Mouse (Mus musculus) heart, postnatal 0 days (tissue): ENCODE data around the gene Tnnt3. TPM values are rescaled to one million over a fixed set of nuclear protein-coding genes. Genes with fewer than 3 reads are reported as not detected.

ENCODE experiments used
- ATAC-seq: fragments of 200-750 bp; cut with Nextera tagmentation; 2 replicates; pipeline ENCODE4 v1.8.0; 2017; ENCODE audit warnings: low read depth, moderate number of reproducible peaks, moderate library complexity; ENCODE audit not compliant: insufficient read depth
- DNase-seq: peaks from one replicate; pipeline ENCODE4 v3.0.0-alpha.2; 2016; ENCODE audit warnings: low spot score
- H3K27ac ChIP-seq: fragments of 300-500 bp; sonication (generic); 2 replicates; pipeline ENCODE4 v1.5.1; 2014; ENCODE audit warnings: low read depth, mild to moderate bottlenecking
- H3K27me3 ChIP-seq: fragments of 300-500 bp; sonication (generic); 2 replicates; pipeline ENCODE4 v1.6.1; 2014; ENCODE audit warnings: low read length, mixed read lengths; ENCODE audit not compliant: control insufficient read depth, insufficient read depth
- H3K36me3 ChIP-seq: fragments of 300-500 bp; sonication (generic); replicated peaks from 2 replicates; pipeline ENCODE4 v1.6.1; 2014; ENCODE audit warnings: low read length, mixed read lengths; ENCODE audit not compliant: control insufficient read depth, insufficient read depth
- H3K4me1 ChIP-seq: fragments of 300-500 bp; sonication (generic); 2 replicates; pipeline ENCODE4 v1.6.1; 2014; ENCODE audit warnings: antibody characterized with exemption; ENCODE audit not compliant: control insufficient read depth, insufficient read depth
- H3K4me2 ChIP-seq: fragments of 300-500 bp; sonication (generic); 2 replicates; pipeline ENCODE4 v1.6.1; 2014; ENCODE audit warnings: low read depth, mild to moderate bottlenecking, low read length, moderate library complexity
- H3K4me3 ChIP-seq: fragments of 300-500 bp; sonication (generic); 2 replicates; pipeline ENCODE4 v1.5.1; 2014; ENCODE audit warnings: low read depth, low read length
- H3K9ac ChIP-seq: fragments of 300-500 bp; sonication (generic); replicated peaks from 2 replicates; pipeline ENCODE4 v1.6.1; 2014; ENCODE audit warnings: low read depth, low read length, mixed read lengths
- H3K9me3 ChIP-seq: fragments of 300-500 bp; sonication (generic); replicated peaks from 2 replicates; pipeline ENCODE4 v1.6.1; 2016; ENCODE audit warnings: low read length; ENCODE audit not compliant: control insufficient read depth
- CTCF ChIP-seq: IDR thresholded peaks from 2 replicates; pipeline ENCODE4 v1.5.1; 2016; ENCODE audit warnings: antibody characterized with exemption, control low read depth, low read depth
- EP300 ChIP-seq: IDR thresholded peaks from 2 replicates; pipeline ENCODE4 v1.6.1; 2016; ENCODE audit warnings: antibody characterized with exemption, low read depth
- WGBS: fragments of 180-500 bp; shearing (Covaris S2); extraction: QIAGEN DNeasy Blood & Tissue Kit; methylation state at CpG from one replicate; pipeline ENCODE4 v1.1.7; 2014; 5-methylcytosine and 5-hydroxymethylcytosine counted together
- polyA plus RNA-seq: library from polyadenylated mRNA; unstranded; fragments of >200 nt; fragmentation: Nextera tagmentation; extraction: Ambion mirVana; gene quantifications from 2 replicates; pipeline ENCODE4 v1.2.1, GENCODE M21; 2015
- total RNA-seq: library from RNA; depleted of rRNA; stranded (reverse); fragments of >200 nt; gene quantifications from 2 replicates; pipeline ENCODE4 v1.2.3, GENCODE M21; 2014; ENCODE audit warnings: low replicate concordance

Gene Tnnt3
- total and polyA plus RNA-seq, 2 experiments from 2014 or later, result 0.73 to 2.5 TPM

DNA sequence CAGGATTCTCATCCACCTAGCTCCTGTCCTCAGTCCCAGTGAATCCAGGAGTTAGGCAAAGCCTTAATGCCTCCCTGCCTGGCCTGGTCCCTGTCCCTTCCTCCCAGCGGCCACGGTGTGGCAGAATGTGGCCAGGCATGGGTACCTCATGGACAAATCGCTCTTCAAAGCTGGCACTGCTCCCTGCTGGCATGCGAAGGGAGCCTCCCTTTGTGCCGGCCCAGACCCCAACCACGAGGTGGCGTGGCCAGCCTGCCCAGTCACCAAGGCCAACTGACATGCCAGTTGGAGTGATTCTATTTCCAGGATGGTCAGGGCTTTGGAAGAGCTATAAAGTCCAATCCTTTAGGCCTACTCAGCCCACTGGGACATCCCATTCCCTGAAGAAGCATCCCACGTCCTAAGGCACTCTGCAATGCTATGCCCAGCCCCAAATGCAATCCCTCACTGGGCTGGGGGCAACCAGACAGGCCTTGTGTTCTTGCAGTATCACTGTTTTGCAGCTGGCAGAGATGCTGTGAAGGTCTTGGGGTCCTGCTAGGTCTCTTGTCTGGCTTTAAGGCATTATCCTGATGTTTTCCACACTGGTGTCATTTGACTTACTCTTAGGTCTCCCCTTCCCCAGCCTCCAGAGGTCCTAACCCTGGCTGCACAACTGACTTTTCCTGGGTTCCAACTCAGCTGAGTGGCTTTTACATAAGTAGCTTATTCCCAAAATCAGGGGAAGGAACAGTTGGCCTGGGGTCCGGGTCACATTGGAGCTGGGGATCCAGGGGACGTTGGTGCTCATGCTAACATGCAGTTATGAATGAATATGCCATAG is 51.5 kb downstream of the Tnnt3 start:
- H3K9me3 ChIP-seq, result no peaks in the 10 kb centered on the region
- H3K27me3 ChIP-seq, result no peaks in the 10 kb centered on the region
- no peaks in the 10 kb centered on the region for H3K36me3 ChIP-seq
- TF ChIP-seq CTCF (peak; percentile 83), EP300 (no peak)
- H3K4me3 ChIP-seq, result no peak overlapping the region
- no peak overlapping the region for H3K4me2 ChIP-seq
- 65% methylated on average over 10 of the region's 10 CpGs for WGBS
- ATAC-seq (peak; percentile 82), DNase-seq (peak; percentile 71)
- H3K9ac ChIP-seq, result no peak overlapping the region
- H3K4me1 ChIP-seq, result peaks cover 17% of the 10 kb centered on the region; the same call in 1 of the 2 replicates
- H3K27ac ChIP-seq, result no peak overlapping the region

DNA sequence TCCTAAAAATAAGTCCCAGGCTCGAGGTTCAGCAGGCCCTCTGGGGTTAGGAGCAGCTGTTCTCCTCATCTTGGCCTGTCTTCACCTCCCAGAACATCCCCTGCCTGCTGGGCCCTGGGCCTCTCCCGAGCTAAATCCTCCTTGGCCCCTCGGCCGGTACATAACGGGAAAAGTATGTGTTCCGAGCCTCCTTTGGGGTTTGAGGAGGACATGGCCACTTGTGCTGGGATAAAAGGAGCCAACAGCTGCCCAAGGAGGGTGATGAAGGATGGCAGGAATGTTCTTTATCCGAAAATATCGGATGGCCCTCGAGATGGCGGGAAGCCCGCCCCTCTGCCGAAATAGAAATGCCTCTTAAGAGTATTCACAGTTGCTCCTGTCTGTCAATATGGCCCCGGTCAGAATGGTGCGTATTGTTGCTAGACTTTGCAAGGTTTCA is 52.3 kb downstream of the Tnnt3 start:
- ATAC-seq (no peak), DNase-seq (no peak)
- H3K9ac ChIP-seq, result no peak overlapping the region
- no peak overlapping the region for H3K4me2 ChIP-seq
- H3K27ac ChIP-seq, result no peak overlapping the region
- H3K4me3 ChIP-seq, result no peak overlapping the region
- TF ChIP-seq CTCF, result no peak
- no peak for TF ChIP-seq EP300
- H3K9me3 ChIP-seq, result no peaks in the 10 kb centered on the region
- H3K36me3 ChIP-seq, result no peaks in the 10 kb centered on the region
- H3K4me1 ChIP-seq, result peaks cover 17% of the 10 kb centered on the region; the same call in 1 of the 2 replicates
- WGBS, result 41% methylated on average over 14 of the region's 14 CpGs
- H3K27me3 ChIP-seq, result no peaks in the 10 kb centered on the region

DNA sequence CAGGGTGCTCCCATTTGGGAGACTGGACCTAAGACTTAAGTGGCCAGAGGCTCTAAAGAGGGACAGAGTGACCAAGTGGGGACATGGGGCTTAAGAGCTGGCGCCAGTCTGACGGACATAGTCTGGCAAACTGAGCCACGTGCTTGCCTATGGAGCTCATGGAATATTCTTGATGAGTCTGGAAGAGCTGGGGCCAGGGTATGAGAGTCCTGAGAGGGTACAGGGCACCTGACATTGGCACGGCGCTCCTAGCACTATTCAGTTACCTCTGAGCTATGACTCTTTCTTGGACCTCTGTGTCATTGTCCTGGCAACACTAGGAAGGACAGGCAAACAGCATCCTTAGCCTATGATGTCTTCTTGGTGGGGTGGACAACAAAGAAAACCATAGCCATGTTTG is 53.1 kb downstream of the Tnnt3 start:
- H3K36me3 ChIP-seq, result no peaks in the 10 kb centered on the region
- no peak for DNase-seq
- no peaks in the 10 kb centered on the region for H3K27me3 ChIP-seq
- H3K4me1 ChIP-seq, result peaks cover 17% of the 10 kb centered on the region; the same call in 1 of the 2 replicates
- no peak overlapping the region for H3K4me2 ChIP-seq
- no peak for ATAC-seq
- no peak overlapping the region for H3K27ac ChIP-seq
- 90% methylated on average over 5 of the region's 5 CpGs for WGBS
- H3K4me3 ChIP-seq, result no peak overlapping the region
- TF ChIP-seq EP300 (no peak), CTCF (no peak)
- H3K9ac ChIP-seq, result no peak overlapping the region
- no peaks in the 10 kb centered on the region for H3K9me3 ChIP-seq

DNA sequence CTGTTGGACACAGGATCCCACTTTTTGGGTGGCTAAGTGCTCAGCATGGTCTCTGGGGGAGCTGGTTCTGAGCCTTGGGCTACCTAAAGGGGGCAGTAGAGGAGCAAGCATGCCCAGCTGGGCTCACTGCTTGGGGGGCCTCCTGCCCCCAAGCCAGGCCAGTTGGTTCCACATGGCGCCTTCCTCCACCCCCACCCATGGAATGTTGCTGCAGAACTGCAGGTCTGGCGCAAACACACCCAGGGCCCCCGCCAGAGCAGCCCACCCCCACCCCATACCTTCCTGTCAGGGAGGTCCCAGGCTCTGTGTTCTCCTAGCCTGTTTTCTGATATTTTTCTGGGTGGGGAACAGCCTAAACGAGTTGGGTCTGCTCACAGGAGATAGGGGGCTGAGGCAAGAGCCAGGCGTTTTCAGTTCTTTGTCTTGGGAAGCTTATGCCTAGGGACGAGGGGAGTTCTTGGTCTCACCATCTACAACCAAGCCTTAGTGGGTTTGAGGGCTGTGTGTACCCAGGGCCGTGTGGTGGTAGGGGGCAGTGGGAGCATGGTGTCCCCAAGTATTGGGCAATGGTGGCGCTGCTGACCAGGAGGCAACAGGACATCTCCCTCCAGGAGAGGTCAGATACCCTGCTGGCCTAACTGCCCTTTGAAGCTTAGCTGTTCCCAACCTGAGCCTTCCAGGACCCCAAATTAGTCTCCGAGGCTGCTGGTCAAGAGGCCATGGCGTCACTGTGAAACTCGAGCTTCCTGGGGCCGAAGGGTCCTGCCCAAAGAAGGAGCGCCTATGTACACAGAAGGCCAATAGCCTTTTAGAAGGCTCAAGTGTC is 54.2 kb downstream of the Tnnt3 start:
- 0 out of 2 replicates have a peak overlapping the region, but pooled peaks have one; percentile 16 for H3K27ac ChIP-seq
- WGBS, result 47% methylated on average over 13 of the region's 13 CpGs
- H3K4me3 ChIP-seq, result no peak overlapping the region
- peaks cover 17% of the 10 kb centered on the region; the same call in 1 of the 2 replicates for H3K4me1 ChIP-seq
- DNase-seq, result no peak
- 0 out of 2 replicates have a peak, but pooled peaks have one; percentile 14 for ATAC-seq
- no peaks in the 10 kb centered on the region for H3K27me3 ChIP-seq
- H3K9ac ChIP-seq, result no peak overlapping the region
- H3K9me3 ChIP-seq, result no peaks in the 10 kb centered on the region
- no peak overlapping the region for H3K4me2 ChIP-seq
- H3K36me3 ChIP-seq, result no peaks in the 10 kb centered on the region
- TF ChIP-seq EP300 (no peak), CTCF (no peak; the same call in 1 of the 2 replicates)

DNA sequence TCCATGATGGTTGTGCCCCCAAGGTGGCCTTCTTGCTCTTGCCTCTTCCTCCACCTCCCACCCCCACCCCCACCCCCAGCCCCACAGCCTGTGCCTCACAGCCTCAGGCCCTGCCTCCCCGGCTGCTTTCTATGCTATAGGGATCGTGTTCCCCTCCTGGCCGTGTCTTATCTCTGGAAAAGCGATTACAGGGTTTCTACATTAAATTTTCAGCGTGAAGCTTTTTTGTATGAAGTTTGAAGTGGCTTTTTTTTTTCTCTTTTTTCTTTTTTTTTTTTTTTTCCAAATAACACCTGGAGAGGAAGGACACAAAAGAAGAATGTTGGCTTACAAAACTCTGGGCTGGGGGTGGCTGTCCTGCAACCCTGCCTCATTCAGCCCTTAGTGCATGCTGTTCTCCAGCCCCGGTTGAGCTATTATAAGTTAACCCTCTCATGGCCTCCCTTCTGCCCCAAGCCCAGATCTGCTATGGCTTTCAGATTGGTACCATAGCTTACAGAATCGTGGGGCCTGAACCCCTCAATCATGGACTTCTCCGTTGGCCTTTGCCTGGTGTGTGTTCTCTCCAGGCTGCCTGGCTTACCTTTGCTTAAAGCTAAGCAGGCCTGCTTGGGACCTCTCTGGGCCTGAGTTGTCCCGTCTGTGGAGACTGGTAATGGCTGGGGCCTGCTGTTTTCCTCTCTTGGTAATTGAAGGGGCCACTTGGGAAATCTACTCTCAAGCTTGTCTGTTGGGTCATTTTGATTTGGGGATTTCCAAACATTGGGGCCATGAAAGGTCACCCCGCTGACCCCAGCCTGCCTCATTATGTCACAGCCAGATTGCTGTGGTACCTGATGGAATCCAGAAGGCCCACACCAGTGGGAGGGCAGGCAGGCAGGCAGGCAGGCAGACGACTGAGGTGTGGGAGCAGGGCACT is 55.0 kb downstream of the Tnnt3 start:
- H3K4me1 ChIP-seq, result peaks cover 17% of the 10 kb centered on the region; the same call in 1 of the 2 replicates
- no peak for ATAC-seq
- WGBS, result 48% methylated on average over 11 of the region's 11 CpGs

More for the DNA sequence above, 55.0 kb downstream of the Tnnt3 start:
- no peak overlapping the region for H3K4me2 ChIP-seq
- no peak for TF ChIP-seq EP300
- no peak for TF ChIP-seq CTCF
- H3K27ac ChIP-seq, result peak overlapping the region; percentile 16; the same call in 1 of the 2 replicates
- no peak for DNase-seq
- H3K9me3 ChIP-seq, result no peaks in the 10 kb centered on the region
- no peak overlapping the region for H3K4me3 ChIP-seq
- no peaks in the 10 kb centered on the region for H3K36me3 ChIP-seq
- H3K9ac ChIP-seq, result no peak overlapping the region
- no peaks in the 10 kb centered on the region for H3K27me3 ChIP-seq
